Mouse (Mus musculus) granulocyte monocyte progenitor cell, adult 5-6 weeks (primary cell): ENCODE measurements at regions not wholly inside any gene's neighbourhood (a gene's known extent, or its start where the extent isn't known, plus 50 kb on each side); places are given as distances from the start of the nearest gene placed in this dataset.

Experiments
- ATAC-seq: replicated peaks from 2 replicates; pipeline ENCODE4 v1.8.0; 2016; ENCODE audit warnings: mild to moderate bottlenecking, moderate TSS enrichment, inconsistent platforms; ENCODE audit not compliant: poor library complexity, severe bottlenecking

- no peak for ATAC-seq
Measured at GRCm38 (mm10) chr12:77137291-77137830, 100.6 kb upstream of the Fut8 start.

GRCm38 (mm10) chr12:77135661-77136060, 102.3 kb upstream of the Fut8 start:
- no peak for ATAC-seq

- ATAC-seq: no peak
Measured at GRCm38 (mm10) chr12:77135067-77135466, 102.9 kb upstream of the Fut8 start.

- ATAC-seq: peak; percentile 58
Measured at GRCm38 (mm10) chr12:77134306-77135010, 103.5 kb upstream of the Fut8 start.

- no peak for ATAC-seq
Measured at GRCm38 (mm10) chr12:77133465-77134305, 104.2 kb upstream of the Fut8 start.

- ATAC-seq: no peak
Measured at GRCm38 (mm10) chr12:77131328-77131727, 106.6 kb upstream of the Fut8 start.

- ATAC-seq: peak; percentile 73
Measured at GRCm38 (mm10) chr12:77130526-77130925, 107.4 kb upstream of the Fut8 start.

- ATAC-seq: no peak
Measured at GRCm38 (mm10) chr12:77124267-77124666, 113.7 kb upstream of the Fut8 start.

GRCm38 (mm10) chr12:77113516-77113915, 124.4 kb upstream of the Fut8 start:
- ATAC-seq: no peak

GRCm38 (mm10) chr12:77112133-77112532, 125.8 kb upstream of the Fut8 start:
- ATAC-seq: no peak

- ATAC-seq: peak; percentile 72
Measured at GRCm38 (mm10) chr12:77107251-77107650, 130.7 kb upstream of the Fut8 start.

- ATAC-seq: peak; percentile 50
Measured at GRCm38 (mm10) chr12:77105887-77106600, 131.9 kb upstream of the Fut8 start.

- peak; percentile 30; the same call in 1 of the 2 replicates for ATAC-seq
Measured at GRCm38 (mm10) chr12:77100482-77100881, 137.4 kb upstream of the Fut8 start.

- no peak for ATAC-seq
Measured at GRCm38 (mm10) chr12:77099521-77099920, 137.5 kb upstream of the Max start.

- no peak for ATAC-seq
Measured at GRCm38 (mm10) chr12:77098821-77099220, 136.8 kb upstream of the Max start.

- ATAC-seq: peak; percentile 33; the same call in 1 of the 2 replicates
Measured at GRCm38 (mm10) chr12:77097831-77098230, 135.8 kb upstream of the Max start.

- ATAC-seq: no peak
Measured at GRCm38 (mm10) chr12:77096461-77096860, 134.5 kb upstream of the Max start.

- ATAC-seq: 0 out of 2 replicates have a peak, but pooled peaks have one; percentile 10
Measured at GRCm38 (mm10) chr12:77094999-77095915, 133.3 kb upstream of the Max start.

GRCm38 (mm10) chr12:77094168-77094567, 132.2 kb upstream of the Max start:
- ATAC-seq: no peak
